Mouse (Mus musculus) limb, embryonic 14.5 days (tissue): ENCODE data around the gene Cobl. TPM values are rescaled to one million over a fixed set of nuclear protein-coding genes. Genes with fewer than 3 reads are reported as not detected.

Source experiments
- ATAC-seq: fragments of 200-750 bp; cut with Nextera tagmentation; 2 replicates; pipeline ENCODE4 v1.8.0; 2017; ENCODE audit warnings: low read depth, moderate number of reproducible peaks, moderate TSS enrichment; ENCODE audit not compliant: low FRiP score
- DNase-seq: peaks from one replicate; pipeline ENCODE4 v3.0.0-alpha.2; 2015; ENCODE audit warnings: low spot score
- H3K27ac ChIP-seq: fragments of 300-500 bp; sonication (generic); replicated peaks from 2 replicates; pipeline ENCODE4 v1.5.1; 2014; ENCODE audit warnings: low read depth, mild to moderate bottlenecking, low read length, moderate library complexity, mixed read lengths
- H3K27me3 ChIP-seq: fragments of 300-500 bp; sonication (generic); 2 replicates; pipeline ENCODE4 v1.6.1; 2014; ENCODE audit warnings: low read length, mixed read lengths; ENCODE audit not compliant: control insufficient read depth, insufficient read depth
- H3K36me3 ChIP-seq: fragments of 300-500 bp; sonication (generic); 2 replicates; pipeline ENCODE4 v1.6.1; 2014; ENCODE audit warnings: mild to moderate bottlenecking, low read length, moderate library complexity, mixed read lengths; ENCODE audit not compliant: control insufficient read depth, insufficient read depth
- H3K4me1 ChIP-seq: fragments of 300-500 bp; sonication (generic); 2 replicates; pipeline ENCODE4 v1.6.1; 2014; ENCODE audit warnings: antibody characterized with exemption, low read length, mixed read lengths; ENCODE audit not compliant: control insufficient read depth, insufficient read depth
- H3K4me2 ChIP-seq: fragments of 300-500 bp; sonication (generic); replicated peaks from 2 replicates; pipeline ENCODE4 v1.6.1; 2014; ENCODE audit warnings: low read depth, mild to moderate bottlenecking, low read length, moderate library complexity; ENCODE audit not compliant: severe bottlenecking
- H3K4me3 ChIP-seq: fragments of 300-500 bp; sonication (generic); replicated peaks from 2 replicates; pipeline ENCODE4 v1.5.1; 2014; ENCODE audit warnings: low read length
- H3K9ac ChIP-seq: fragments of 300-500 bp; sonication (generic); 2 replicates; pipeline ENCODE4 v1.6.1; 2014; ENCODE audit warnings: mild to moderate bottlenecking, low read depth, low read length, moderate library complexity; ENCODE audit not compliant: severe bottlenecking
- H3K9me3 ChIP-seq: fragments of 300-500 bp; sonication (generic); 2 replicates; pipeline ENCODE4 v1.6.1; 2016; ENCODE audit warnings: low read length; ENCODE audit not compliant: control insufficient read depth
- POLR2A ChIP-seq: fragments of 200-500 bp; IDR thresholded peaks from 2 replicates; pipeline ENCODE4 v1.8.0; 2012; ENCODE audit warnings: inconsistent platforms, mild to moderate bottlenecking, moderate library complexity, borderline replicate concordance; ENCODE audit not compliant: insufficient read depth, insufficient read length; ENCODE audit errors: extremely low read depth
- WGBS: fragments of 180-500 bp; shearing (Covaris S2); extraction: QIAGEN DNeasy Blood & Tissue Kit; methylation state at CpG from one replicate; pipeline ENCODE4 v1.1.7; 2014; 5-methylcytosine and 5-hydroxymethylcytosine counted together
- polyA plus RNA-seq, 2 experiments: library from polyadenylated mRNA; depleted of rRNA in 1 of 2; stranded (reverse) in 1 of 2; unstranded in 1 of 2; fragments of >200 nt; fragmentation: Nextera tagmentation in 1 of 2; extraction: Ambion mirVana in 1 of 2; gene quantifications; 2 replicates each; pipeline versions ENCODE4 v1.2.1 to v1.2.3; 2012 to 2014

The Cobl gene
- polyA plus RNA-seq, 2 experiments, result 22.2 to 31.3 TPM

DNA sequence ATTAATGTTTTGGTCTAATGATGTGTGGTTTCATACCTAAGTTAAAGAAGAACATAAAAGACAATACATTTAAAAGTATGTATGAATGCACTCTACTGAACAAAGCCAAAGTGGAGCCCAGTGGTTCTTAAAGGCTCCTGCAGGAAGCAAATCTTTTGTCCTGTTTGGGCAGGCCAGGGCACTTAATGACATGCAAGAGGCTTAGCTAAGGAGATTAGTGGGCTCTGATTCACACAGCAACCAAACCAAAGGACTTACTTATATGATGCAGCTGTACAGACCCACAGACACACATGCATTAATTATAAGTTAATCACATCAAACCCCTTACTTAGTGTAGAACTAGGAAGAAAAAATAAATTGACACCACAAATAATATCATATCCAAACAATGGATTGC lies 93.8 kb downstream of the Cobl start:
- DNase-seq, result no peak
- H3K9me3 ChIP-seq, result no peaks in the 10 kb centered on the region
- no peak overlapping the region for H3K4me3 ChIP-seq
- no peak overlapping the region for H3K27ac ChIP-seq
- H3K36me3 ChIP-seq, result no peaks in the 10 kb centered on the region
- H3K4me2 ChIP-seq, result no peak overlapping the region
- TF ChIP-seq POLR2A, result no peak
- no peak for ATAC-seq
- no peaks in the 10 kb centered on the region for H3K27me3 ChIP-seq
- no peak overlapping the region for H3K9ac ChIP-seq
- H3K4me1 ChIP-seq, result no peaks in the 10 kb centered on the region

- Histone ChIP-seq H3K4me1 (no peaks in the 10 kb centered on the region), H3K9me3 (no peaks in the 10 kb centered on the region), H3K27me3 (no peaks in the 10 kb centered on the region), H3K9ac (no peak overlapping the region), H3K36me3 (no peaks in the 10 kb centered on the region), H3K4me2 (no peak overlapping the region), H3K27ac (no peak overlapping the region), H3K4me3 (no peak overlapping the region)
- DNase-seq, result no peak
- no peak for TF ChIP-seq POLR2A
- 59% methylated on average over 5 of the region's 5 CpGs for WGBS
- no peak for ATAC-seq
Observed at GRCm38 (mm10) chr11:12367426-12368178, 97.2 kb downstream of the Cobl start.

- H3K4me1 ChIP-seq, result 0 out of 2 replicates have a peak, but pooled peaks cover 2% of the 10 kb centered on the region
- no peak overlapping the region for H3K9ac ChIP-seq
- no peaks in the 10 kb centered on the region for H3K27me3 ChIP-seq
- 16% methylated on average over 2 of the region's 2 CpGs for WGBS
- TF ChIP-seq POLR2A, result no peak
- H3K27ac ChIP-seq, result no peak overlapping the region
- H3K36me3 ChIP-seq, result no peaks in the 10 kb centered on the region
- H3K9me3 ChIP-seq, result no peaks in the 10 kb centered on the region
- peak; percentile 88 for ATAC-seq
- DNase-seq, result peak; percentile 75
- no peak overlapping the region for H3K4me2 ChIP-seq
- no peak overlapping the region for H3K4me3 ChIP-seq
Observed at GRCm38 (mm10) chr11:12359336-12360000, 105.3 kb downstream of the Cobl start.

GRCm38 (mm10) chr11:12358602-12359001 lies 106.2 kb downstream of the Cobl start:
- ATAC-seq (no peak), DNase-seq (no peak)
- no peak overlapping the region for H3K4me3 ChIP-seq
- no peak for TF ChIP-seq POLR2A
- no peak overlapping the region for H3K27ac ChIP-seq
- no peaks in the 10 kb centered on the region for H3K9me3 ChIP-seq
- H3K4me1 ChIP-seq, result 0 out of 2 replicates have a peak, but pooled peaks cover 2% of the 10 kb centered on the region
- H3K9ac ChIP-seq, result no peak overlapping the region
- no peaks in the 10 kb centered on the region for H3K36me3 ChIP-seq
- no peaks in the 10 kb centered on the region for H3K27me3 ChIP-seq
- no peak overlapping the region for H3K4me2 ChIP-seq
- 70% methylated on average over 4 of the region's 4 CpGs for WGBS

- no peaks in the 10 kb centered on the region for H3K36me3 ChIP-seq
- peaks cover 11% of the 10 kb centered on the region for H3K4me1 ChIP-seq
- no peak overlapping the region for H3K4me3 ChIP-seq
- WGBS, result 85% methylated on average over 3 of the region's 3 CpGs
- TF ChIP-seq POLR2A, result no peak
- ATAC-seq, result no peak
- H3K9me3 ChIP-seq, result no peaks in the 10 kb centered on the region
- H3K27ac ChIP-seq, result no peak overlapping the region
- H3K4me2 ChIP-seq, result no peak overlapping the region
- no peak overlapping the region for H3K9ac ChIP-seq
- no peak for DNase-seq
- no peaks in the 10 kb centered on the region for H3K27me3 ChIP-seq
Observed at GRCm38 (mm10) chr11:12355681-12356080, 109.1 kb downstream of the Cobl start.
